Comparison of ENCODE assay signal across 9 mouse cellular contexts in genomic region chr4:151851179-151851578, GRCm38 (mm10). TPM values are rescaled to one million over a fixed set of nuclear protein-coding genes. Genes with fewer than 3 reads are reported as not detected.
DNase-seq lines count a peak whose midpoint lies in the region.
"Had no signal": no experiment of that assay in that cellular context is flagged by ENCODE, and none has a peak within 500 bp of the region (broad histone marks: within the 10 kb centered on the region; RNA-seq: fewer than 3 reads in every experiment).

No protein-coding gene starts in this region.

- peak; percentile 41 to 67 for DNase-seq in heart, adult 18-20 months
- no peak for DNase-seq in heart, embryonic 10.5 days (ENCODE audit: low spot score)
- DNase-seq in 3134 (ENCODE audit: extremely low read depth, insufficient read length, low spot score) = peak; percentile 37
- DNase-seq in Muller cell, postnatal 12 days (ENCODE audit: inconsistent ontology term) = peak; percentile 48
- DNase-seq in embryo, embryonic 9.5 days (ENCODE audit: extremely low spot score) = peak; percentile 54
- DNase-seq in induced T-regulatory cell, adult 2 months (ENCODE audit: low read depth) = peak; percentile 73
- DNase-seq in lung, postnatal 4 days = peak; percentile 51 to 69
- peak; percentile 26 to 62 for DNase-seq in thymus, postnatal 10 days (ENCODE audit: low spot score in 2 of 2)

- no peak overlapping the region for H3K27ac ChIP-seq in heart, embryonic 10.5 days
- H3K27ac ChIP-seq: liver, embryonic 15.5 days had no signal

- H3K4me1 ChIP-seq in heart, embryonic 10.5 days = peaks cover 36% of the 10 kb centered on the region

- H3K36me3 ChIP-seq in heart, embryonic 10.5 days = no peaks in the 10 kb centered on the region

- H3K27me3 ChIP-seq in heart, embryonic 10.5 days (ENCODE audit: insufficient read depth, poor library complexity, severe bottlenecking) = no peaks in the 10 kb centered on the region
- H3K27me3 ChIP-seq: liver, embryonic 15.5 days had no signal

- no peak overlapping the region for H3K4me3 ChIP-seq in heart, embryonic 10.5 days
- H3K4me3 ChIP-seq: liver, embryonic 15.5 days had no signal

- no peaks in the 10 kb centered on the region for H3K9me3 ChIP-seq in heart, embryonic 10.5 days
- H3K9me3 ChIP-seq: liver, embryonic 15.5 days had no signal

- WGBS in heart, embryonic 10.5 days = 49% methylated on average over 2 of the region's 2 CpGs

RNA-seq across cellular contexts. Expression of gene Camta1, which starts 10.5 kb away (rescaled TPM):
- total RNA-seq in heart, adult 18-20 months (2021) = 100 to 1,000 TPM; 207 to 208 TPM
- 115 and 123 TPM in 2 replicates for polyA plus RNA-seq in heart, embryonic 10.5 days (2016; fragmentation: Nextera tagmentation; extraction: Ambion mirVana)
